Mouse (Mus musculus): ENCODE data around the gene Tmem53.
"Not testable (repeated sequence)": the region's sequence is repeated elsewhere in the genome, so short reads cannot be mapped to it uniquely, and the experiment has no call there.

The Tmem53 gene

GRCm38 (mm10) chr4:117252351-117252750, 600 bp downstream of the Tmem53 start:
- no peak for DNase-seq (ENCODE audit: low spot score in 2 of 2)

- DNase-seq (ENCODE audit: low spot score in 2 of 2) = no peak
These were observed 1.0 kb downstream of the Tmem53 start for GRCm38 (mm10) chr4:117252755-117253154.

- no peak for DNase-seq (ENCODE audit: low spot score in 2 of 2)
These were observed 1.7 kb downstream of the Tmem53 start for GRCm38 (mm10) chr4:117253218-117254016.

- DNase-seq (ENCODE audit: low spot score in 2 of 2) = no peak
These were observed 2.4 kb downstream of the Tmem53 start for GRCm38 (mm10) chr4:117254017-117254627.

- no peak for DNase-seq (ENCODE audit: low spot score in 2 of 2)
These were observed 2.9 kb downstream of the Tmem53 start for GRCm38 (mm10) chr4:117254672-117255071.

GRCm38 (mm10) chr4:117259909-117260308, 8.2 kb downstream of the Tmem53 start:
- DNase-seq (ENCODE audit: low spot score in 2 of 2) = not testable (repeated sequence)

- DNase-seq (ENCODE audit: low spot score in 2 of 2) = no peak
These were observed 9.5 kb downstream of the Tmem53 start for GRCm38 (mm10) chr4:117261222-117261621.

- DNase-seq (ENCODE audit: low spot score in 2 of 2) = no peak
These were observed 10.6 kb downstream of the Tmem53 start for GRCm38 (mm10) chr4:117262101-117262913.

- DNase-seq (ENCODE audit: low spot score in 2 of 2) = no peak
These were observed 11.2 kb downstream of the Tmem53 start for GRCm38 (mm10) chr4:117262987-117263386.

GRCm38 (mm10) chr4:117267284-117267683, 15.5 kb downstream of the Tmem53 start:
- DNase-seq (ENCODE audit: low spot score in 2 of 2) = peak; percentile 58 to 65

- DNase-seq (ENCODE audit: low spot score in 2 of 2) = no peak
These were observed 16.2 kb downstream of the Tmem53 start for GRCm38 (mm10) chr4:117267831-117268437.

- DNase-seq (ENCODE audit: low spot score in 2 of 2) = peak; percentile 48 to 57
These were observed 18.5 kb downstream of the Tmem53 start for GRCm38 (mm10) chr4:117270278-117270677.

GRCm38 (mm10) chr4:117272459-117272858, 20.7 kb downstream of the Tmem53 start:
- DNase-seq (ENCODE audit: low spot score in 2 of 2) = no peak

GRCm38 (mm10) chr4:117274720-117275119, 23.0 kb downstream of the Tmem53 start:
- no peak for DNase-seq (ENCODE audit: low spot score in 2 of 2)

- no peak for DNase-seq (ENCODE audit: low spot score in 2 of 2)
These were observed 24.5 kb downstream of the Tmem53 start for GRCm38 (mm10) chr4:117276281-117276711.

- DNase-seq (ENCODE audit: low spot score in 2 of 2) = no peak
These were observed 25.3 kb downstream of the Tmem53 start for GRCm38 (mm10) chr4:117277021-117277420.

GRCm38 (mm10) chr4:117277687-117278086, 25.9 kb downstream of the Tmem53 start:
- no peak for DNase-seq (ENCODE audit: low spot score in 2 of 2)

- DNase-seq (ENCODE audit: low spot score in 2 of 2) = no peak
These were observed 26.9 kb downstream of the Tmem53 start for GRCm38 (mm10) chr4:117278381-117279252.

- DNase-seq (ENCODE audit: low spot score in 2 of 2) = no peak
These were observed 27.5 kb downstream of the Tmem53 start for GRCm38 (mm10) chr4:117279253-117279642.

- no peak for DNase-seq (ENCODE audit: low spot score in 2 of 2)
These were observed 28.7 kb downstream of the Tmem53 start for GRCm38 (mm10) chr4:117280397-117280930.

Data from right cerebral cortex, postnatal 36 days (tissue).